Mouse (Mus musculus) frontal cortex, adult (tissue): ENCODE results near the gene Fhit.

Source experiments
- ATAC-seq: cut with Nextera tagmentation; 2 replicates; pipeline ENCODE4 v1.9.2; 2017; ENCODE audit warnings: mild to moderate bottlenecking, moderate library complexity, mixed read lengths; ENCODE audit not compliant: low TSS enrichment

Fhit gene

DNA sequence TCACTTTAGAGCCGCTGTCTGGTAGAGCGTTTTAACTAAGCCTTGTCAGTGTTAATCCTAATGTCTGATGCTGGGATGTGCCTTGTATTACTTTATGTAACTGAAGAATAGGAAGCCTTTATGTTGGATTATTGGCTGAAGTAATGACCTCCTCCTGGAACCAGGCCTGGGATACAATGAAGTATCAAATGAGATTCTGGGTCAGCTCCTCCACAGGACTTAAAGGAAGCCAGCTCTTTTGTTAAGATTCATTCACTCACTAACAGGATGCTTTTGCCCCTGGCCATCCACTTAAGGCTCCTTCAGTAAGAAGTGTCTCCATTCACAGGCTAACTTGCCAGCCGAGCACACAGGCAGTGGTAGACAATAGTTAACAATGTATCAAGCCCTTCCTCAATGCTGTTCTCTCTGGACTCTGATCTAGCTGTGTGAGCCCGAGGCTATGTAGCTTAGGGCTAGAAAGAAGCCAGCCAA is 1466.6 kb downstream of the Fhit start:
- ATAC-seq, result no peak

DNA sequence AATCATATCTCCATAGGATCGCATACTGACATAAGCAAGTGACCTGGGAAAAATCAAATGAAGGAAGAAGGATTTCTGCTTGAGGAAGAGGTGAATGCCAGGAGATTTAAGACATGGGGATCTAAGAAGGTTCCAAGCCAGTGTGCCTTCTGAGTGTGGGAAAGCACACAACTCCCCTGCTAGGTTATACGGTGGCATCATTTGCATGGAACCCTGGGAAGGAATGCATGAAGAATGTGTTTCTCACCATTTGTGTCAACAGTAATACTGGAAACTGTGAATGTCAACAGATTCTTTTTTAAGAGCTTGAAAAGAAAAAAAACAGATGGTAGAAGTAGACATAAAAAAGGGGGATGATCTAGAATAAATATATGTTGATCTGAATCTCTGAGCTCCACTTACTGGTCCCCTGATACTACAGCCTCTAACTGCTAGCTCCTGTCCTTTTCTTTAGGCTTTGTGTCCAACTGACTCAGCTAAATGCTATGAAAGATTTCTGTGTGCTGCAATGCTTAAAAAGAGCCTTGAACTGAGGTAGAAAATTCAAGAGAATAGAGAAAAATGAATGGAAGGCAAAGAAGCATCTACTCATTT is 1473.1 kb downstream of the Fhit start:
- ATAC-seq, result peak; percentile 55; the same call in 1 of the 2 replicates

DNA sequence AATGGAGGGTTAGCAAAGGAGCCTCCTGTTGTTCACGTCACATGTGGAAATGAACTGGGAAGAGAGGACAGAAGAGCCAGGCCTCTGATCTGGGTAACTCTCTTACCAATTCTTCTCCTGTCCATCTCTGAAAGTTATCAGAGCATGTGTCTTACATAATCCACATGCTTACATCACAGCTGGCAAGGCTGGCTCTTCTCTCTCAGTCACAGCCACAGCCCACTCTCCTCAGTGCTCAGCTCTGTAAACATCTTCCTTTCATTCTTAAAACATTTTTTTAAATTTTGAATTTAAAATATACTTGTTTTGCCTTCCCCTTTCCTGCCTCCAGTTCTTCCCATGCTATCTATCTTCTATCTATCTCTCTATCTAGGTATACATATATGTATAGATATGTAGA is 1477.5 kb downstream of the Fhit start:
- ATAC-seq, result peak; percentile 93

GRCm38 (mm10) chr14:9672728-9673127 is 1489.1 kb downstream of the Fhit start:
- ATAC-seq, result no peak

DNA sequence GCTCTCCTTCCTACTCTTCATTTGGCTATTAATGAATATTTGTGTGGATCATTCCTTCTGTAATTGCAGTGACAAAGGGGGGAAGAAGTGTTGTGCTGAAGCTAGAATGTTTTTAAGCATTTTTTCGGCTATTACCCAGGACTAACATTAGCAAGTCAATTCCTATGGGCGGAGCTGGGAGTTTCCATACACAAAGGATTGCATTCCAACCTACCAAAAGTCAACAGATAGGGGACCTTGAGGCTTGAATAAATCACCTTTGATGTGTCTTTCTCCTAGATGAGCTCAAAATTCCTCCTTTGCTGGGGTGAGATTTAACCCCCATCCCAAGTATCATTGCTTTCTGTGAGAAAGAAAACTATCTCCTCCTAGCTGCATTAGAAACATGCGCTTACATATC is 1490.1 kb downstream of the Fhit start:
- ATAC-seq, result no peak

GRCm38 (mm10) chr14:9669766-9670165 is 1492.1 kb downstream of the Fhit start:
- no peak for ATAC-seq

- ATAC-seq, result no peak
Observed at GRCm38 (mm10) chr14:9658445-9658844, 1503.4 kb downstream of the Fhit start.

DNA sequence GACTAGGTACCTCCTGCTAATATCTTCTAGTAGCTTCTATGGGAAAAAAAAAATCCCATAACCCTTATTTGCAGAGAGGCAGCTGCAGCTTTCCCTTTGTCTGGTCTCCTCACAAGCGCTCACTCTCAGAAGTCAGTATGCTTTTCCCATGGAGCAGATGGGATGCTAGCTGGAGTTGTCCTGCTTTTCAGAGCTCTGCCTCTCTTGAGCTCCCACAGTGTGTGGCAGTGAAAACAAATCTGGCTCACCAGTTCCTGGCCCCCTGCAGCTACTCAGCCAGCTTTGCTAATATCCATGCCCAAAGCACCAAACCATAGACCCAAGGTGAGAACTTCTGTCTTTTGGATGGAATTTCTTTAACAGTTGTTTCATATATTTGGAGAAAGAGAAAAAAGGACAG is 1510.4 kb downstream of the Fhit start:
- ATAC-seq, result peak; percentile 77

DNA sequence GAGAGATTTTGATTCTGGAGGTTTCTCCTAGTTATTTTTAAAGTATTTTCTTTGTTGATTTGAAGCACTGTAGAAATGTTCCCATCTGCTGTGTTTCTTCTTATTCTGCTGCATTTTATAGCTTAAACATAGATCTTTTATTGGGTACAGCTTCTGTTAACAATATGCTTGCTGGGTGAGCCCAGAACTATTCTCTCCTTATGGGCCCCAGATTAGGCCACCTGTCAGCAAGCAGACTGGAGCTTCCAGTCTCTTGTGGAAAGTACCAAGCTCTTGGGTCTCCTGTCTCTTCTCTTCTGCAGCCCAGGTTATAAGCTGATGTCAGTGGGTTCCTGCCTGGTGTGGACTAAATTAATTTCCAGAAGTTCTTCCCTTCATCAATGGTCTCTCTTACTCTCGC is 1513.4 kb downstream of the Fhit start:
- peak; percentile 30; the same call in 1 of the 2 replicates for ATAC-seq

DNA sequence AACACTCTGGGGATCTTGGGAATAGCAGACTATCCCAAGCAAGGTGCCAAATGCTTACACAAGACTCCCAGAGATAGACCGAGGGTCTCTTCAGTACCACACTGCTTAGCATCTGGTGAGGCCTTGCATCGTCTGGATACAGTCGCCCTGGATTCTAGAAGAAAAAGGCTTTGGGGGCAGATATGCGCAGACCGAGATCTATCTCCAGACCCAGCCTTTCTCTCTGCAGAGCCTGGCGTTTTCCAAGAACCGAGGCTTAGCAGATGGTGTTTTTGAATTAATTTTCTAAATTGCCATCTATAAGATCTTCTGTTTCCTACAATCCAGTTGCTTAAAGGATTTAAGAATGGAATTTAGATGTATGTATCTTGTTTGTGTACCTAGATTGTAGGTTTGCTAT is 1515.6 kb downstream of the Fhit start:
- peak; percentile 77 for ATAC-seq

GRCm38 (mm10) chr14:9644216-9645166 is 1517.3 kb downstream of the Fhit start:
- ATAC-seq, result 0 out of 2 replicates have a peak, but pooled peaks have one; percentile 14

DNA sequence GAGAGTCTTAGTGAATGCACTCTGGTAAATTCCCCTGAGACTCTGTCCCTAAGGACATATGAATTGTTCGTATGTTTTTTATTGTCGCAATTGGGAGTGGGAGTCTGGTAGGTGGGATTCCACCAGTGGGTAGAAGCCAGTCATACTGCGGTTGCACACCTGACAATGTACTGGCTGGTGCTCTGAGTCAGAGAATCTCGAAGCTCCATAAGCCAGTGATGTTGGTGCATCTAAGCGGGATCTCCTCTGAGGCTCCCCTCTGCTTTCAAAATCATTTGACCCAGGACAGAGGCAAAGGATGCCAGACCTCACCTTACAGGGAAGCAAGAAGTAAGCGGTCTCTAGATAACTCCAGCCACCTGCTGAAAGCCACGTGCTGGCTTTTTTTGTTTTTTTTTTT is 1518.1 kb downstream of the Fhit start:
- ATAC-seq, result no peak

DNA sequence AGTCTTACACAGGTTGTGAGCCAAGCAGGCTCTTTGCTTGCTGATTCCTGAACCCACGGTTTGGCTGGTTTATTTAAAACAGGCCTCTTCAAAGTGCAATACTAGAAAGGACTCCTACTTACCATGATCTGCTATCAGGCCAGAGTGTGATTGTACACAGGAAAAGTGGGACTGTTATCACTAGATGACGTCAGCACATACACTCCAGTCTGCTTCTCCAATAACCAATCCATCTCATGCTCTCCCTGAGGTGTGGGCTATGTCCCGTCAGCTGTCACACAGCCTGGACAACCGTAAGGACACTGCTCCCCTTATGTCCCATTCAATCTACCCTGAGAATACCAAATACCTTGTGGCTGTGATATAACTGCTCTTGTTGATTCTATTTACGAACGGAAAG is 1519.2 kb downstream of the Fhit start:
- ATAC-seq, result no peak

GRCm38 (mm10) chr14:9642068-9642467 is 1519.8 kb downstream of the Fhit start:
- no peak for ATAC-seq

GRCm38 (mm10) chr14:9634247-9634991 is 1527.4 kb downstream of the Fhit start:
- no peak for ATAC-seq

DNA sequence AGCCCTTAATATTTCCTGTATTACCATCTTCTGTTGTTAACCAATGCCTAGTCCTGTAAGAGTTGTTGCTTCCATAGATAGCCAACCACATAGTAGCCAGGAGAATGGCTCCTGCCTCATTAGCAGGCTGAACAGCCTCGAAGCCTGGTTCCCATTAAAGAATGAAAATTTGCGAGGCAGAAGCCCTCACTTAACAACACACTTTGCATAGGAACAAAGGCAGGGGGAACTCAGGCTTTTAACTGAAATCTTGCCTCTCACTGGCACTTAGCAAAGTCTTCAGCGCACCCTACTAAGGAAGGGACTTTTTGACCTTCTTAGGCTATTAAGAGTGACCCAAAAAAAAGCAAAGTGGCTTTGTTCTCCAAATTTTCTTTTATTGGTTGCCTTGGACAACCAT is 1529.3 kb downstream of the Fhit start:
- ATAC-seq, result no peak

DNA sequence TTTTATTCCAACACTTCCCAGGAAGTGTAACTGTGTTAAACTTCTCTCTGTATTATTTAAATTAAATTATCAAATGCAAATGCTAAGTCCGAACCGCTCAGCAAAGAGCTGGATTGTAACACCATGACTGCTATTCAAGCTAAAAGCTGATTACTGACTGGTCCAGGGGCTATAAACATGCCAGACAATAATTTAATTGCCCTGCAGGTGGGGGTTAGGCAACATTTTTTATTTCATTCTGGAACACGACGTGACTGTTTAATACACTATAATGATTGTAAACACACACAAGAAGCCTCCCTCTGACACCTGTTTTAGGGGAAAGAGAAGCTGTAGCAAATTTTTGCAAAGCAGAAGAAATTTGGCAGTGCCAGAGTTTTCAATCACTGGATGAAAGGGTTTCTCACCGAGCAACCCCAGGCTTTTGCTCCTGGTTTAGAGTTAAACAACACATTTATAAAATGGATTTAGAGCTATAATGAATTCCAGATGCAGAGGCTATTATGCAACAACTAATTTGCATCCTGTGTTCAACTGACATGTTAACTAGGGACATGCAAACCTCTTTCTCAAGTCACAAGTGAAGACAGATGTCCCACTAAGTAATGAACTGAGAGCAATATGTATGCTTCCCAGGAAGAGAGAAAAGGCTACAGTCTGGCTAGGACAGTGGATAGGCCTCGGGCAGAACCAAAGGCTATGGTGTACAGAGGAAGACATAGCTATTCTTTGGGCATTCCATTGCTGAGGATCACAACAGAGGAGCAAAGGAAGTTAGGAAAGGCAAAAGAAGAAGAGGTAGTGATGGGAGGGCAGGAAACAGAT is 1538.4 kb downstream of the Fhit start:
- no peak for ATAC-seq

DNA sequence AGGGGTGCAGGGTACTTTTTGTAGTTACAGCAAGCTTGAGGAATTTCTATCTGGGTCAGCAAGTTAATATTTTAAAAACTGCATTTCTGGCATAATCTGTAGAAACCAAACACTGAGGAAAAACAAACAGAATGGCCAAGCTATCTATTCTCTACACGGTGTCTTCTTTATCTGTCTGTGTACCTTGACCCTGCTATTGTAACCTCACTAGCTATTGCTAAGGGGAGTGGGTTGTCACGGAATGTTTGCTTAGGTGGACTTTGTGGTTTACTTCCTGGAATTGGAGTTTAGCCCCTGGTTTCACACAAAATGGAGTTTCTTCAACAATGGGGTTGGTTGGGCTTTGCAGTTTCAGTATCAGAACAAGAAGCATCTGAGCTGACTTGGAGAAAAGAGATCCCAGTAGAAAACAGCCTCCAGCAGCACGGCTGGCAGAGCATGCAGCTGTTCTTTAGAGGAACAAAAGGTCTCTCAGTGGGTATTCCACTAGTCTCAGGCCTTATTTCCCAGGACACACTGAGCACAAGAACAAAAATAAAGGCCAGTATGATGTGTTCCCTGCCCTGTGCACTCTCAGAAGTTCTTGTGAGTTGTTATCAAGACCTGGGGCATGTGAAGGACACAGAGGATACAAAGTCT is 1540.8 kb downstream of the Fhit start:
- 0 out of 2 replicates have a peak, but pooled peaks have one; percentile 38 for ATAC-seq

DNA sequence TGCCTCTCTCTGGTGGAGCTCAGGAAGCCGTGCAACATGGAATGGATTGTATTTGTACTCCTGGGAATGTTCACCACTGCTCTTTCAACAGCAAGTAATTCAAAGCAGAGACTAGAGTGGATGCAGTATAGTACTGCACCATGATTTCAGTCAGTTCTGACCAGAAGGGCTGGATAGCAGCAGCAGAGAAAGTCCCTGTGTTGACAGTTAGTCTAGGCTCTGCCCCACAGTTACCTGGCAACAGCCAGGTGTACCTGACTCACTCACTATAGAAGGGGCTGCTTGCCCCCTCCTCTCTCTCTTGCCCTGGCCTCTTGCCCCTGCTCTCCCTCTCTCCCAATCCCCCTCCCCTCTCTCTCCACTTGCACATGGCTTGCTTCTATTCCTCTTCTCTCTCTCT is 1542.0 kb downstream of the Fhit start:
- ATAC-seq, result no peak

DNA sequence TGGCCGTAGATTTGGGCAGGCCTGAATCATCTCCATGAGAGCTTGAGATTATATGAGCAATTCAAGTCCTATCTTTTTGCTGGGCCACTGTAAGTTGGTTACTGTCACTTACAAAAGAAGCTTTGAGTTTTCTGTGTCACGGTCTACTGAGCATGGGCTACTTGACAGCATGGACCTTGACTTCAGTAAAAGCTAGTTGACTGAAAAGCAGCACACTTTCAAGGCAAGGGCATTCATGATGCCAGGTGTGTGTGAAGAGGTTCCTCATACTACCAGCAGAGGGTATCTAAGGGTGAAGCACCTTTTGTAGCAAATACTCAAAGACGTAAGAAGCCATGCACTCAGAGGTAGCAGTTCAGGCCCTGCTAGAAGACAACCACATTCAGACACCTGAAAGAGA is 1548.7 kb downstream of the Fhit start:
- no peak for ATAC-seq

DNA sequence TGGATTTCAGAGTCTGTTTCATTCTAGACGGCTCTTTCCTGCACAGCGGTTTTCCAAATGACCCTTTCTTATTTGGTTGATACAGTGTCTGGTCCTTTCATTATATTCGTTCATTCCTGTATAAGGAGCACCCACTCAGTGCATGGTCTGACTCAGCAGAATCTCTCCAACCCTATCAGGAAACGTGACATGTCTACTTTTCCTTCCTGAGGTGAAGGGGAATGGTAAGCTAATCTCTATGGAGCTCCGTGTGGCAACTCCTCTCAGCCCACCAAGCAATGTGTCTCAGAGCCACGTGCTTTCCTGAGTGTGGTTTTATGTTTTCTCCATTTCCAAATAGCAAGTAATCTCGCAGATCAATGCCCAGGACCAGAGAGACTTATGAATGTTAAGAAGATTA is 1552.7 kb downstream of the Fhit start:
- ATAC-seq, result no peak
